In the genomic region with DNA sequence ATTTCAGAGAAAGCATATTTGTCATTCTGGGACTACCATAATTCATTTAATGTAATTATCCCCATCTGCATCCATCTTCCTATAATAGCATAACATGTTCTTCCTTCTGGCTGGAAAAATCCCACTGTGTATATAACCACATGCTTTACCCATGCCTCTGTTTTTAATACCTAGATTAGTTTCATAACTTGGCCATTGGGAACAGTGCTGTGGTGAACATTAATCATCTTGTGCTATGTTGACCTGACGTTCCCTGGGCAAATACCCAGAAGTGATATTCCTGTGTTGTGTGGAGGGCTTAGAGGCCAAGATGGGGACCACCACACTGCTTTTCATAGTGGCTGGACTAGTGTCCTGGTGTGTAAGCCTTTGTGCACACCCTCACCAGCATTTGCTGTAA, we compare ENCODE assay signal across 13 mouse cellular contexts. TPM values are rescaled to one million over a fixed set of nuclear protein-coding genes. Genes with fewer than 3 reads are reported as not detected.
"Had no signal": no experiment of that assay in that cellular context is flagged by ENCODE, and none has a peak within 500 bp of the region (broad histone marks: within the 10 kb centered on the region; RNA-seq: fewer than 3 reads in every experiment).

No protein-coding gene starts in this region.

- H3K9me3 ChIP-seq: limb, embryonic 15.5 days had no signal

- H3K27ac ChIP-seq: kidney, postnatal 0 days; limb, embryonic 15.5 days; liver, embryonic 14.5 days had no signal

- H3K36me3 ChIP-seq: limb, embryonic 15.5 days had no signal

- H3K9ac ChIP-seq: limb, embryonic 15.5 days; liver, embryonic 14.5 days had no signal

- H3K4me3 ChIP-seq: limb, embryonic 15.5 days; myocyte had no signal

- H3K27me3 ChIP-seq: limb, embryonic 15.5 days had no signal

- DNase-seq: kidney, adult 9 months; kidney, postnatal 36 days; layer of hippocampus, adult 9-11 months; layer of hippocampus, postnatal 36 days; lung, adult 18-20 months; midbrain, embryonic 14.5 days; retina, postnatal 1 day; right cerebral cortex, postnatal 4 days had no signal

- ATAC-seq: intestine, embryonic 16.5 days had no signal

- H3K4me2 ChIP-seq: limb, embryonic 15.5 days had no signal

RNA-seq across cellular contexts. Expression of a gene that starts 22.0 kb away (rescaled TPM):
- polyA plus RNA-seq: myocyte had no signal
